Mouse (Mus musculus) hindbrain, embryonic 15.5 days (tissue): ENCODE results near the gene Pamr1. TPM values are rescaled to one million over a fixed set of nuclear protein-coding genes. Genes with fewer than 3 reads are reported as not detected.

Source experiments
- ATAC-seq: fragments of 200-750 bp; cut with Nextera tagmentation; 2 replicates; pipeline ENCODE4 v1.8.0; 2017; ENCODE audit warnings: low read depth, moderate number of reproducible peaks, moderate TSS enrichment; ENCODE audit not compliant: low FRiP score
- H3K27ac ChIP-seq: fragments of 300-500 bp; sonication (generic); replicated peaks from 2 replicates; pipeline ENCODE4 v1.5.1; 2015; ENCODE audit warnings: mild to moderate bottlenecking, inconsistent platforms
- H3K27me3 ChIP-seq: fragments of 300-500 bp; sonication (generic); 2 replicates; pipeline ENCODE4 v1.6.1; 2015; ENCODE audit warnings: control low read depth, inconsistent platforms
- H3K36me3 ChIP-seq: fragments of 300-500 bp; sonication (generic); 2 replicates; pipeline ENCODE4 v1.6.1; 2015; ENCODE audit warnings: control low read depth, inconsistent platforms
- H3K4me1 ChIP-seq: fragments of 300-500 bp; sonication (generic); replicated peaks from 2 replicates; pipeline ENCODE4 v1.6.1; 2015; ENCODE audit warnings: control low read depth, inconsistent platforms
- H3K4me2 ChIP-seq: fragments of 300-500 bp; sonication (generic); 2 replicates; pipeline ENCODE4 v1.6.1; 2015; ENCODE audit warnings: moderate library complexity, mild to moderate bottlenecking, inconsistent platforms
- H3K4me3 ChIP-seq: fragments of 300-500 bp; sonication (generic); 2 replicates; pipeline ENCODE4 v1.5.1; 2015; ENCODE audit warnings: mild to moderate bottlenecking, inconsistent platforms
- H3K9ac ChIP-seq: fragments of 300-500 bp; sonication (generic); 2 replicates; pipeline ENCODE4 v1.6.1; 2015; ENCODE audit warnings: inconsistent platforms
- H3K9me3 ChIP-seq: fragments of 300-500 bp; sonication (generic); 2 replicates; pipeline ENCODE4 v1.6.1; 2016; ENCODE audit warnings: control low read depth, inconsistent platforms
- WGBS: fragments of 180-500 bp; shearing (Covaris S2); methylation state at CpG from one replicate; pipeline ENCODE4 v1.1.7; 2015; 5-methylcytosine and 5-hydroxymethylcytosine counted together
- polyA plus RNA-seq: library from polyadenylated mRNA; unstranded; fragments of >200 nt; fragmentation: Nextera tagmentation; extraction: Ambion mirVana; gene quantifications from 2 replicates; pipeline ENCODE4 v1.2.1, GENCODE M21; 2015

Pamr1 gene
- polyA plus RNA-seq, 1 experiment from 2014 or later = 9.7 TPM

DNA sequence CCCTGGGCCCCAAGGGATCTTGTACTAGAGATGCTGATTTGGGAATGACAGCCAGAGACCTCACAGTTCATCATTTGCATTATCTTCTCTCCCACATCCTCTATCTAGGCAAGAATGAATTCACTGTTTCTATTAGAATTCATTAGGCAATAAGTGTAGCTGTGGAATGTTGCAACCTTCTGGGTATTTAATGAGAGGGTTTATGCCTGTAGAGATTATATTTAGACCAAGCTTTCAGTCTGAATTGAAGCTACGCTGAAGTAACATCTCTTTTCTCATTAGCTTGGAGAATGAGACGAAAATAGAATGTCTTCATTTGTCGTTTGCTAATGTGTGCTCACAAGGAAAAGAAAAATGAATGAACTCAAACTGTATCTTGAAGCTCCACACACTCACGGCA lies 100.5 kb downstream of the Pamr1 start:
- Histone ChIP-seq H3K27ac (no peak overlapping the region), H3K9ac (no peak overlapping the region), H3K36me3 (no peaks in the 10 kb centered on the region), H3K27me3 (no peaks in the 10 kb centered on the region), H3K4me3 (no peak overlapping the region), H3K4me2 (no peak overlapping the region), H3K4me1 (no peaks in the 10 kb centered on the region), H3K9me3 (no peaks in the 10 kb centered on the region)
- WGBS = 63% methylated on average over 4 of the region's 4 CpGs
- no peak for ATAC-seq

- 21% methylated on average over 8 of the region's 8 CpGs for WGBS
- Histone ChIP-seq H3K4me2 (no peak overlapping the region), H3K9me3 (no peaks in the 10 kb centered on the region), H3K9ac (no peak overlapping the region), H3K27me3 (no peaks in the 10 kb centered on the region), H3K27ac (0 out of 2 replicates have a peak overlapping the region, but pooled peaks have one; percentile 1), H3K4me1 (peaks cover 33% of the 10 kb centered on the region), H3K4me3 (no peak overlapping the region), H3K36me3 (no peaks in the 10 kb centered on the region)
- ATAC-seq = no peak
These were observed 106.3 kb downstream of the Pamr1 start for GRCm38 (mm10) chr2:102655966-102656725.

GRCm38 (mm10) chr2:102657726-102658125 lies 107.9 kb downstream of the Pamr1 start:
- Histone ChIP-seq H3K4me2 (peak overlapping the region; percentile 66), H3K27me3 (no peaks in the 10 kb centered on the region), H3K9ac (peak overlapping the region; percentile 69), H3K4me1 (peaks cover 46% of the 10 kb centered on the region), H3K36me3 (no peaks in the 10 kb centered on the region), H3K4me3 (peak overlapping the region; percentile 60), H3K9me3 (no peaks in the 10 kb centered on the region), H3K27ac (peak overlapping the region; percentile 91)
- WGBS = 3% methylated on average over 7 of the region's 7 CpGs
- ATAC-seq = peak; percentile 28; the same call in 1 of the 2 replicates

DNA sequence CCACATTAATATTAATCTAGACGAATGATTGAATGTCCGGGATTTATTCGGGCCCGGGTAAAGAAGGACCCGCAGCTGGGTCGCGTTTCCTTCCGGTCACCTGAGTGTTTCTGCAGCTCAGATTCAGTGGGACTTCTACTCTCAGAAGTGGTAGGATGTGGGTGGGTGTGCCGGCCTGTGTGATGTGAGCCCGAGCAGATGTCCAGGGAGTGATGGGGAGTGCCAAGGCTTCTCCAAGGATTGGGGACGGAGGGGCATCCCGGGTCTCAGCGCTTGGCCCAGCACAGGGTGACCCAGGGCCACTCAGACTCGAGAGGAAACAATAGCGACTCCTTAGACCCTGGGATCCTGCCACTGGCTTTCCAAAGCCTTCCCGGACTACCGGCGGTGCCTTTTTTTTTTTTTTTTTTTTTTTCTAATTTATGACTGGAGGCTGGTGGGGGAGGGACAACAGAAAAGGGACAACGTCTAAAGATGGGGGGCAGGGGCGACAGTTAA lies 108.4 kb downstream of the Pamr1 start, which contains the start of gene Slc1a2:
Slc1a2 (plus strand) TSS at position 497 of the 498 bp plus-strand sequence.
- H3K27me3 ChIP-seq = no peaks in the 10 kb centered on the region
- H3K4me2 ChIP-seq = peak within 1 kb of the TSS; percentile 66
- WGBS = under 1% methylated on average over 20 of the region's 20 CpGs
- ATAC-seq = peak; percentile 48
- H3K9me3 ChIP-seq = no peaks in the 10 kb centered on the region
- H3K4me3 ChIP-seq = peak within 1 kb of the TSS; percentile 60
- H3K27ac ChIP-seq = peak within 1 kb of the TSS; percentile 91
- H3K36me3 ChIP-seq = no peaks in the 10 kb centered on the region
- H3K4me1 ChIP-seq = peaks cover 51% of the 10 kb centered on the region
- peak within 1 kb of the TSS; percentile 69 for H3K9ac ChIP-seq

DNA sequence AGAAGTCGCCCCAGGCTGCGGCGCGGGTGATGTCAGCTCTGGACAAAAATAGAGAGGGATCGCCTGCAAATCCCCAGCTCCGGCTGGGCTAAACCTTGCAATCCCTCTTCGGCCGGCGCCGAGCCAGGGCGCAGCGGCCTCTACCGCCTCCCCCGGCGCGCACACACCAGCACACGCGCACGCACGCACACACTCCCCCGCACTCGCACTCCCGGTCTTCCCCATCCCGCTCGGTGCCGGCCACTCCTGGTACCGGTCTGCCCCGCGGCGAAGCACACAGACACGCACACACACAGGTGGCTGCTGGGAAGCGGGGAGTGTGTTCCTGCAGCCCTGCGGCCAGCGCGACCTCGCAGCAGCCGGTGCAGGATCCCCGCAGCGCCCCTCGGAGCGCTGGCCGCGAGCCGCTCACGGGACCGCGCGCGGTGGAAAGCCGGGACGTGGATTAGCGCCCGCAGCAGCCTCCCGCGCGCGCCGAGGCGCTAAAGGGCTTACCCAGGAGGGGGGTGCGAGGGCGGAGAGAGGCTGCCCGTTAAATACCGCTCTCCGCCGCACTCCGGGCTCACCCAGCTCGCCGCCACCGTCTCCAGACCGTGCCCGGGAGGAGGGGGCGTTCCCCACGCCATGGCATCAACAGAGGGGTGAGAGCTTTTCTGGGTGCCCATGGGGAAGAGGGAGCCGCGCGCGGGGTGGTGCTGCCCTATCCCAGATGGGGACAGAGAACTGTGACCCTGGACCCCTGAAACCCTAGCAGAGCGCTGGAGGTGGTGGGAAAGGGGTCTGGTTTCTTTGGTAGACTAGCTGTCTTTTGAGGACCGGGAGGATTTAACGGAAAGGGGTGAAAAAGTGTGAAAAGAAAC lies 109.1 kb downstream of the Pamr1 start:
- ATAC-seq = peak; percentile 84
- Histone ChIP-seq H3K4me1 (peaks cover 58% of the 10 kb centered on the region), H3K9me3 (no peaks in the 10 kb centered on the region), H3K36me3 (no peaks in the 10 kb centered on the region), H3K27ac (peak overlapping the region; percentile 91), H3K9ac (peak overlapping the region; percentile 69), H3K27me3 (no peaks in the 10 kb centered on the region), H3K4me2 (peak overlapping the region; percentile 66), H3K4me3 (peak overlapping the region; percentile 60)
- under 1% methylated on average over 76 of the region's 80 CpGs for WGBS

- Histone ChIP-seq H3K9me3 (no peaks in the 10 kb centered on the region), H3K4me3 (peak overlapping the region; percentile 60), H3K9ac (peak overlapping the region; percentile 69), H3K27ac (peak overlapping the region; percentile 91), H3K27me3 (no peaks in the 10 kb centered on the region), H3K4me1 (peaks cover 63% of the 10 kb centered on the region), H3K36me3 (no peaks in the 10 kb centered on the region), H3K4me2 (peak overlapping the region; percentile 66)
- 0 out of 2 replicates have a peak, but pooled peaks have one; percentile 33 for ATAC-seq
- under 1% methylated on average over 10 of the region's 10 CpGs for WGBS
These were observed 109.7 kb downstream of the Pamr1 start for GRCm38 (mm10) chr2:102659521-102659830.

DNA sequence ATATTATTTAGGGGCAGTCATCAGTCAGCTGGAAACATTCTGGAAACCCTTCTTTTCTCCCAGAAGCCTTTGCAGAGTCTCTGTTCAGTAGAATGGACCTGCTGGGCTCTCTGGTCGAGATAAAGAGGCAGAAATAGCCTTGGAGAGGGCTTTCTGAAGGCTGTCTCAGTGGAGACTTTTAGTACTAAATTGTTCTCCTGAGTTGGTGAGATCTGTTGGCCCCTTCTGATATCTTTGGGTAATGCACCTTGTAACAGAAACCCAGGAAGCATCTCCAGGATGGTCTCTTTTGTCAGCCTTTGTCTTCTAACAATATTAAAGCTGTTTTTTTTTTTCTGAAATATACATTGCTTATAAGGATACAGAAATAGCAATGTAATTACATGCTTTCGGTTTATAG lies 111.2 kb downstream of the Pamr1 start:
- WGBS = 21% methylated on average over 2 of the region's 2 CpGs

GRCm38 (mm10) chr2:102662911-102663310 lies 113.1 kb downstream of the Pamr1 start:
- Histone ChIP-seq H3K27me3 (no peaks in the 10 kb centered on the region), H3K4me3 (0 out of 2 replicates have a peak overlapping the region, but pooled peaks have one; percentile 60), H3K4me1 (peaks cover 53% of the 10 kb centered on the region), H3K4me2 (peak overlapping the region; percentile 66), H3K9me3 (no peaks in the 10 kb centered on the region), H3K36me3 (no peaks in the 10 kb centered on the region), H3K27ac (peak overlapping the region; percentile 73), H3K9ac (no peak overlapping the region)
- WGBS = 28% methylated on average over 9 of the region's 9 CpGs
- peak; percentile 24; the same call in 1 of the 2 replicates for ATAC-seq

More for the DNA sequence above, 111.2 kb downstream of the Pamr1 start:
- peak overlapping the region; percentile 23; the same call in 1 of the 2 replicates for H3K9ac ChIP-seq
- peak overlapping the region; percentile 66 for H3K4me2 ChIP-seq
- no peak for ATAC-seq
- H3K27me3 ChIP-seq = no peaks in the 10 kb centered on the region
- H3K4me3 ChIP-seq = peak overlapping the region; percentile 60
- H3K36me3 ChIP-seq = no peaks in the 10 kb centered on the region
- H3K4me1 ChIP-seq = peaks cover 64% of the 10 kb centered on the region
- H3K27ac ChIP-seq = peak overlapping the region; percentile 73
- H3K9me3 ChIP-seq = no peaks in the 10 kb centered on the region

- Histone ChIP-seq H3K9me3 (no peaks in the 10 kb centered on the region), H3K9ac (no peak overlapping the region), H3K27me3 (no peaks in the 10 kb centered on the region), H3K36me3 (no peaks in the 10 kb centered on the region), H3K4me3 (peak overlapping the region; percentile 19; the same call in 1 of the 2 replicates), H3K4me1 (peaks cover 49% of the 10 kb centered on the region), H3K4me2 (peak overlapping the region; percentile 66), H3K27ac (peak overlapping the region; percentile 73)
- ATAC-seq = no peak
- 11% methylated on average over 6 of the region's 6 CpGs for WGBS
These were observed 113.5 kb downstream of the Pamr1 start for GRCm38 (mm10) chr2:102663339-102663738.

DNA sequence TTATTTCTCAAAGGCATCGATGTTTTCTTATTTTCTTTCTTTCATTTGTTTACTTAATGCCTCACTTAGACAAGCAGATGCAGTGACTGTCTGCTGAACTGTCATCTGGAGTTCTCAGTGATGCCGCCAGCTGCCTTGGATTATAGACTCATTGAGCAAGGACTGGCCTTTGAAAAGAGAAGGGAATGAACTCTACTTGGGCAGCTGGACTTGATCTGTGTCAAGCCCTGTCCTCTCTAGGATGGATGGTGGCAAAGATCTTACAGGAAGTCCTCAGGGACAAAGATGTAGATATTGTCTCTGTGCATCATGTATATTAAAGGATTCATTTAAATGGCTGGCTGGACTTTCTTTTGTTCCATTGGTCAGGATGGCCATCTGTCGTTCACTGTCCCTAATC lies 114.1 kb downstream of the Pamr1 start:
- Histone ChIP-seq H3K27me3 (no peaks in the 10 kb centered on the region), H3K9me3 (no peaks in the 10 kb centered on the region), H3K27ac (peak overlapping the region; percentile 56), H3K4me1 (peaks cover 49% of the 10 kb centered on the region), H3K4me2 (peak overlapping the region; percentile 66), H3K4me3 (0 out of 2 replicates have a peak overlapping the region, but pooled peaks have one; percentile 19), H3K36me3 (no peaks in the 10 kb centered on the region), H3K9ac (no peak overlapping the region)
- 32% methylated on average over 3 of the region's 3 CpGs for WGBS
- no peak for ATAC-seq

GRCm38 (mm10) chr2:102667981-102668380 lies 118.2 kb downstream of the Pamr1 start:
- Histone ChIP-seq H3K4me1 (peaks cover 22% of the 10 kb centered on the region), H3K4me2 (no peak overlapping the region), H3K27ac (no peak overlapping the region), H3K27me3 (no peaks in the 10 kb centered on the region), H3K36me3 (no peaks in the 10 kb centered on the region), H3K4me3 (no peak overlapping the region), H3K9me3 (no peaks in the 10 kb centered on the region), H3K9ac (no peak overlapping the region)
- 88% methylated on average over 6 of the region's 6 CpGs for WGBS
- ATAC-seq = no peak

GRCm38 (mm10) chr2:102669580-102669979 lies 119.8 kb downstream of the Pamr1 start:
- Histone ChIP-seq H3K4me2 (no peak overlapping the region), H3K9ac (no peak overlapping the region), H3K9me3 (no peaks in the 10 kb centered on the region), H3K27ac (no peak overlapping the region), H3K36me3 (no peaks in the 10 kb centered on the region), H3K4me1 (peaks cover 19% of the 10 kb centered on the region), H3K4me3 (no peak overlapping the region), H3K27me3 (no peaks in the 10 kb centered on the region)
- no peak for ATAC-seq
- WGBS = 43% methylated on average over 6 of the region's 6 CpGs
